Mouse (Mus musculus) adrenal gland, postnatal 4 days (tissue): Measurements from ENCODE around the gene Cfap99. TPM values are rescaled to one million over a fixed set of nuclear protein-coding genes. Genes with fewer than 3 reads are reported as not detected.

Experiments
- DNase-seq, 2 experiments: peaks; one replicate each; pipeline ENCODE4 v3.0.0; 2021 to 2022; ENCODE audit warnings: low spot score in 2 of 2, mixed read lengths in 2 of 2
- long read RNA-seq, 2 experiments: library from polyadenylated mRNA; stranded (forward); transcript quantifications; one replicate each; pipeline ENCODE4 v2.0.0; 2021
- total RNA-seq, 2 experiments: library from RNA; stranded (reverse); gene quantifications; 2 replicates each; pipeline ENCODE4 v1.2.3; 2021

Cfap99 gene
- under 1 TPM in 1 of 2 experiments, not detected in 1; 0.14 TPM for total RNA-seq
- long read RNA-seq, experiment 1, result 0 reads
- long read RNA-seq, experiment 2, result 0 reads

GRCm38 (mm10) chr5:34288154-34288716, at the start of gene Cfap99, which contains the start of gene Zfyve28:
Cfap99 (plus strand) TSS chr5:34288600.
Zfyve28 (minus strand) TSS chr5:34288449.
- DNase-seq, result peak; percentile 42 to 50

- DNase-seq, result peak in 1 of 2 experiments; percentile 24
These were observed 46.0 kb upstream of the Cfap99 start for GRCm38 (mm10) chr5:34242224-34242963.

GRCm38 (mm10) chr5:34243062-34243461, 45.3 kb upstream of the Cfap99 start:
- no peak for DNase-seq

- no peak for DNase-seq
These were observed 42.0 kb upstream of the Cfap99 start for GRCm38 (mm10) chr5:34246443-34246842.

GRCm38 (mm10) chr5:34249132-34249531, 39.3 kb upstream of the Cfap99 start:
- no peak for DNase-seq

- DNase-seq, result no peak
These were observed 38.3 kb upstream of the Cfap99 start for GRCm38 (mm10) chr5:34250090-34250489.

GRCm38 (mm10) chr5:34251794-34252193, 36.6 kb upstream of the Cfap99 start:
- no peak for DNase-seq

GRCm38 (mm10) chr5:34252307-34252966, 36.0 kb upstream of the Cfap99 start:
- DNase-seq, result no peak

GRCm38 (mm10) chr5:34252967-34253519, 35.4 kb upstream of the Cfap99 start:
- DNase-seq, result no peak

GRCm38 (mm10) chr5:34254309-34254708, 34.1 kb upstream of the Cfap99 start:
- DNase-seq, result no peak

- no peak for DNase-seq
These were observed 33.2 kb upstream of the Cfap99 start for GRCm38 (mm10) chr5:34255189-34255588.

GRCm38 (mm10) chr5:34259172-34259816, 29.1 kb upstream of the Cfap99 start:
- no peak for DNase-seq

GRCm38 (mm10) chr5:34266065-34266464, 22.3 kb upstream of the Cfap99 start:
- no peak for DNase-seq

GRCm38 (mm10) chr5:34269197-34269920, 19.0 kb upstream of the Cfap99 start:
- no peak for DNase-seq

GRCm38 (mm10) chr5:34269921-34270465, 18.4 kb upstream of the Cfap99 start:
- DNase-seq, result no peak

- no peak for DNase-seq
These were observed 16.7 kb upstream of the Cfap99 start for GRCm38 (mm10) chr5:34271743-34272142.

GRCm38 (mm10) chr5:34273251-34273681, 15.1 kb upstream of the Cfap99 start:
- DNase-seq, result no peak

GRCm38 (mm10) chr5:34274268-34274667, 14.1 kb upstream of the Cfap99 start:
- DNase-seq, result no peak

GRCm38 (mm10) chr5:34274676-34275293, 13.6 kb upstream of the Cfap99 start:
- no peak for DNase-seq

GRCm38 (mm10) chr5:34276191-34276590, 12.2 kb upstream of the Cfap99 start:
- DNase-seq, result no peak
